Mouse (Mus musculus) G1E-ER4 (cell line): Measurements from ENCODE around the gene Ddn. TPM values are rescaled to one million over a fixed set of nuclear protein-coding genes. Genes with fewer than 3 reads are reported as not detected.

ENCODE experiments used
- GATA1 ChIP-seq: IDR thresholded peaks from one replicate; pipeline ENCODE4 v1.8.0; 2012; ENCODE audit warnings: low read length, inconsistent platforms
- polyA plus RNA-seq: library from polyadenylated mRNA; stranded (reverse); fragments of >175 nt; gene quantifications from 2 replicates; pipeline ENCODE4 v1.2.3, GENCODE M21; 2012

Ddn gene
- 0.14 and 0.15 TPM in 2 replicates for polyA plus RNA-seq

DNA sequence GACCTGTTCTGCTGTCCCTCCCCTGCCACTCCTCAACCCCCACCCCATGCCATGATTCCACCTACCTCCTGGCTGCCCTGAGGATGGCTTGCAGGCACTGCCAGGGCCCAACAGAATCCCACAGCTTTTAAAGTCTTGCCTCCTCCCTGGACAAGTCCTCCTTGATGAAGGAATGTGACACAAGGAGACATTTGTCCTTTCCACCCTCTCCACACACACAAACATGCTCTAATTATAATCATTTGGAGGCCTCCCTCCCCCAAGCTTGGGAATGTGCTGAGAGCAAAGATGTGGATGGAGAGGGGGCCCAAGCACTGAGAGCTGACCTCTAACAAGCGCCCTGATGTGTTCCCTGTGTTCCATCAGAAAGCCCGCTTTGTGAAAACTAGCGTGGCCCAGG lies at the start of gene Ddn:
Ddn (minus strand) TSS at position 101 of the 400 bp plus-strand sequence.
- TF ChIP-seq GATA1: no peak

GRCm38 (mm10) chr15:98854214-98854613 lies 44.9 kb upstream of the Ddn start:
- no peak for TF ChIP-seq GATA1

DNA sequence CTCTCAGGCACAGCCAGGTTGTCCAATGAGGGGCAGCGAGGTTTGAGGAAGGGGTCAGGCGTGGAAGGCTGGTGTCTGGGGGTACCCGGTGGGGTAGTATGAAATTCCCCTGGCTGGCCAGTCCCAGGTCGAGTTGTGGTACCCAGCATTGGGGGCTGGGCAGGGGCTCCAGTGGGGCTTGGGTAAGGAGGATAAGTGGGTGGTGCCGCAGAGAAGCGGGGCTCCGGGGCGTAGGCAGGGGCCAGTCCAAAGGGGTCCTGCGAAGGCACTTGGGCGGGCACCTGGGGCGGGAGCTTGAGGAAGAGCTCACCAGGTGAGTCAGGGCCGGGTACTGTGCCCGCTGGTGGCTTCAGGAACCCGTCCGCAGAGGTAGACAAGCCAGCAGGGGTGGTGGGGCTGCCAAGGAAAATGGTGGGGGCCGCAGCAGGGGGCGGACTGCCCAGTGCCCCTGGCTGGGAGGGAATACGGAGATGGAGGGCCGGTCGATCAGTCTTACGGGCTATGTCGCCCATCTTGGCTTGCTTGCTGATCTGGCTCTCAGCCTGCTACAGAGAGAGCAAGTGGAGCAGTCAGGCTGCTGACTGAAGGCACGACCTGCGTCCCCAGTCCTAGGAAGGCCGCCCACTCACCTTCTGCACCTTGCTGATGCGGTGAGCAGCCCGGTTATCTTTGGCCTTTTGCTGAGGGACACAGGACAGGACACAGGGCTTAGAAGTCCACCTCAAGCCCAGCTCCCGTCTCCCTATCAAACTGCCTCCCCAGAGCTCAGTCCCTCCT lies 44.1 kb upstream of the Ddn start:
- no peak for TF ChIP-seq GATA1

GRCm38 (mm10) chr15:98852733-98853132 lies 43.4 kb upstream of the Ddn start:
- no peak for TF ChIP-seq GATA1

DNA sequence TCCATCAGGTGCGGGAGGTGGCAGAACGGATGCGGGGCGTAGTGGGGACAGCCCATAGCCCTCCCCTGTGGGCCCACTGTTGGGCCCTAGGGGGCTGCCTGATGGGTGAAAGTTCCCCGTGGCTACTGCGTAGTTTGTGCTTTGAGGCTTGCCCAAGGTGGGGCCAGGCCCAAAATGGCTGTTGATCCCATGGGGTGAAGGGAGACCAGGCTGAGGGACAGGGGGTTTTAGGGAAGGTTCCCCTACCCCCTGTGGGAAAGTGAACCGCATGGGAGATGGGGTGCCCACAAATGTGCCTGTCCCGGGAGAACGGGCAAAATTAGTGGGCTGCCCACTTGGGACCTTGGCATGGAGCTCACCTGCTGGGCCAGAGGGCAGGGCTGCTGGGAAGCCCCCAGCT lies 42.8 kb upstream of the Ddn start:
- no peak for TF ChIP-seq GATA1

- TF ChIP-seq GATA1: no peak
Measured at GRCm38 (mm10) chr15:98851229-98851818, 42.0 kb upstream of the Ddn start.

DNA sequence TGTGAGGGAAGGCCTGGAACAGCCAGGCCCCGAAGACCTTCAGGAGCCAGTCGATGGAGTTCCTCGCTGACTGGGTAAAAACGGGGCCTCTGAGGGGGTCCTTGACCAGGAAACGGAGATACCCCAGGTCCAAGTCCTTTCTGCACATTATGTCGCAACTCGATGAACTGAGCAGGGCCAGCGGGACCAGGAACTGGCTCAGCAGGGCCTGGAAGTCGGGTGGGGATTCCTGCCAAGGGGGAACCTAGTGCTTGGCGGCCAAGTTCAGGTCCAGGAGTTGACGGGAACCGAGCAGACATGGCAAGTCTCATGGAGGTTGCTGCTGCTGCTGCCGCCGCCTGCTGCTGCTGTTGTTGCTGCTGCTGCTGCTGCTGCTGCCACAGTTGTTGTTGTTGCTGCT lies 41.4 kb upstream of the Ddn start:
- TF ChIP-seq GATA1: no peak

DNA sequence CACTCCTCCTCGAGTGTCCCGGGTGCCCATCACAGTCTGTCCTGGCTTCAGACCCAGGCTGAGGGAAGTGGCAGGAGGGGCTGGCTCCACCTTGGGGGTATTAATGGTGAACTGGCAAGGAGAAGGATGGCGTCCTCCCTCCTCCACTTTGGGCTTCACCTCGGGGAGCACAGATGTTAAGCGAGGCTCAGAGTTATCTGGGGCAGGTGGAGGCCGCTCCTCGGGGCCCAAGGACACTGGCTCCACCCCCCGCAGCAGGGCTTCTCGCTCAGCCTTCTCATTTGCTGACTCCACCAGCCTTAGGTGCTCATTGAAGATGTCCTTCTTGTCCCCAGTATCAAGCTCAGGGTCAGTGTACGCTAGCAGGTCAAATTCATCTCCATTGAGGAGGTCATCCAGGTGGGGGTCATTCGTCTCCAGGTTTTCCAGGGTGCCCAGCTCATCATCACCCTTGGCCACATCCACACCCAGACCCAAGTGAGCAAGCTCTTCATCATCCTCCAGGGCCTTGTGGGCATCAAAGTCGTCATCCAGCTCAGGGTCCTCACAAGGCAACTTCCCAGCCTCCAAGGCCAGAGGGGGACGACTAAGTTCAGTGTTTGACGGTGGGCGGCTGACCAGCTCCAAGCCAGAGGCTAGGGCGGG lies 40.8 kb upstream of the Ddn start:
- no peak for TF ChIP-seq GATA1

DNA sequence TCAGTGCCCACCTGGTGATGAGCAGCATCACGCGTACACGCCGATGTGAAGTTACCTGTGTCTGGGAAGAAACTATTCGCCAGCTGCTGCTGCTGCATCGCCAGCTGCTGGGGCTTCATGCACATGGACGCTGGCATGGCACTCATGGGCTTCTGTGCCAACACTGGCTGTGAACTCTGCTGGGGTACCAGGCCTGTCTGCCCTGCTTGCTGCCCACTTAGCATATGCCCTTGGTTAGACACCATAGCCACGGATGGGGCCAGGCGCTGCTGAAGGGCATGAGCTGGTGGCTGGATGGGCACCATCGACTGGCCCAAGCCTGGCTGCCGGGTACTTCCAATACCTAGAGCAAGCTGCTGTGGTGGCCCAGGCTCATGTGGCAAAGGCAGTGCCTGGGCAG lies 39.9 kb upstream of the Ddn start:
- TF ChIP-seq GATA1: no peak

- no peak for TF ChIP-seq GATA1
Measured at GRCm38 (mm10) chr15:98846140-98846539, 36.9 kb upstream of the Ddn start.

- no peak for TF ChIP-seq GATA1
Measured at GRCm38 (mm10) chr15:98845149-98845548, 35.9 kb upstream of the Ddn start.

DNA sequence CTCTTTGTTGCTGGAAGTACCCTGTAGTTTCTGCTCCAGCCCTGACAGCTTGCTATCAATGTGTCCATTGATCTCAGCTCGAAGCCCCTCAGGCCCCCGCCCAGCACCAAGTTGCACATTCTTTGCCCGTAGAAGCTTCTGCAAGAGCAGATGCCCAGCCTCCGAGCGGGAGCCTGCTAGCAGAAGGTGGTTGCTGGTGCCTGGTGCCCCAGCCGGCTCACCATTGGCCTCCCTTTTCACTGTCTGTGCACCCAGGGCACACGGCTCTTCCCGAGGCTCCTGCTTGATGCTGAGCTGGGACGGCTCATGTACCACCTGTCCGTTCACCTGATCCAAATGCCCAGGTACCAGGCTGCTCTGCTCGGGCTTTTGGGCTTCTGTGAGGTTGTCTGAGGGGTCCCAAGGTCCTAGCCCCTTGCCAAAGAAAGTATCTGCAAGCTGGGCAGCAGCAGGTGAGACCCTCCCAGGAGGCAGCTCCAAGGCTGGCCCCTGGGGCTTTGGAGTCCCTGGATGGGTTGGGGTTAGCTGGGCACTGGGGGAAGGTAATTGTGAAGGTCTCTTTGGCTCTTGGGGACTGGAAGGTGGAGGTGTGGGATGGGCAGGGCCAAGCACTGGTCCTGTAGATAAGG lies 34.4 kb upstream of the Ddn start:
- TF ChIP-seq GATA1: no peak

DNA sequence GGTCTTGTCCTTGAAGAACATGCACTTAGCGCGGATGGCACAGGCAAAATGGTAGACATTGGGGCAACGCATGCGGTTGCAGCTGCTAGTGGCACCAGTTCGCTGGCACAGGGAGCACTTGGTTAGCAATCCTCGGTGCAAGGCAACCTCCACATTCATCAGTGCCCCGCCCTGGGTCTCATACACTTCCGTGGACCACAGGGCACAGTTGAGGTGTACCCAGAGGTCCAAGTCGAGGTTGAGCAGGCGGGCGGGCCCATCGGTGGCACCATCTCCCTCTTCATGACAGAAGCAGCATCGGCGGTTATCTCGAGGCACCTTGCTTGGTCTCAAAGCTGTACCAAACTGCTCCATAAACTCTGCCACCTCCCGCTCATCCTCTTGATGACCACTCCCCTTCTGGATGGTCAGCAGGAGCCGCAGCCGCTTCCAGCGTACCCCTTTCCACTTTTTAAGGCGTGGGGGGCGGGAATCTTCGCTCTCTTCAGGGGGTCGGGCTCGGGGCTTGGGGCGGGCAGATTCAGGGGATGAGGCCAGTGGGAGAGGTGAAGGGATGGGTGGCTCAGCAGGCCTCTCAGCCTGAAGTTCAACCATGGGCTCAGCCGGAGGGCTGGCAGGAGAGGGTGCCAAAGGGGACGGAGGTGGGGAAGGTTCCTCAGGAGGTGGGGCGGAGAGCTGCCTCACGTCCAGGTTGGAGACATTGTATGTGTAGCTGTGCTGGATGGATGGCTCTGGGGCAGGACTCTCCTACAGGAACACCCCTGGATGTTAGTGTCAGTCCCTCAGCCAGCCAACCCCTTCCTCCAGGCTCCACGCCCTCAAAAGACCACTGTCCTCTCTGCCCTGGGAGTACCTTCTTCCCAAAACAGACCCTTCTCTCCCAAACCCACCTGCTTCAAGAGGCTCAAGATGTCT lies 30.6 kb upstream of the Ddn start:
- TF ChIP-seq GATA1: no peak

GRCm38 (mm10) chr15:98839161-98839560 lies 29.9 kb upstream of the Ddn start:
- no peak for TF ChIP-seq GATA1

GRCm38 (mm10) chr15:98837743-98838103 lies 28.4 kb upstream of the Ddn start:
- TF ChIP-seq GATA1: no peak

DNA sequence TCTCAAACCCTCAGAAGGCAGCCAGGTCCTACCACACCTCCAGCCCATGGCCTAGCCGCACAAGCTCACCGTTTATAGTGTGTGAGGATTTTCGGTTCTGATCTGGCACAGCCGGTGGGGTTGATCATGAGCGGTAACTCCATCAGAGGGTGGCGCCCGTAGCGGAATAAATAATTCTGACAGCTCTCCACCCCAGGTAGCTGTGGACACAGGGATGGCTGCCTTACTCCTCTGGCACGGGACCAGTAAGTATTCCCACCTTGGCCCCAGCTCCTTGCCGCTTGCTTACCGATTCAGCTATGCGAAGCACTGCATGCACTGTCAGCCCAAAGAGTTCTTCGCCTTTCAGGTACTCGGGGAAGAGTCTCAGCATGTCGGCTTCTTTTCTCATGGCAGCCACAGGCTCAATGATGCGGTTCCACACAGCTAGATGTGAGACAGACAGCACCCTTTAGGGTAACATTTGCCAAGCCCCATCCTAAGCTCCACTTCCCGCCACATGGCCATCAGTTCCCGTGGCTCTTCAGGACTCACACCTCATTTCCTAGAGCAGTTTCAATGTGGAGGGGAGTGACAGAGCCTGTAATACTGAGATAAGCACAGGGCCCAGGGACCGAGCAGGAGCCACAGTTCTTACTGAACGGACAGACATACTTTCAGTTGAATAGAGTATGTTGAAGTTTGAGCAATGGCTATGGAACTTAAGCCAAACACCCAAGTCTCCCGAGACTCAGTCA lies 27.9 kb upstream of the Ddn start:
- no peak for TF ChIP-seq GATA1
